Mouse (Mus musculus) embryo, embryonic 10 days (tissue): ENCODE measurements at regions not wholly inside any gene's neighbourhood (a gene's known extent, or its start where the extent isn't known, plus 50 kb on each side); places are given as distances from the start of the nearest gene placed in this dataset.
A peak's percentile ranks its signal among the peaks of the same experiment; 100 is the strongest.

Source experiments
- DNase-seq: peaks from one replicate; pipeline ENCODE4 v3.0.0-alpha.2; 2015; ENCODE audit warnings: low spot score

- DNase-seq, result no peak
These were observed 142.9 kb upstream of the Dpyd start for GRCm38 (mm10) chr3:118418981-118419380.

GRCm38 (mm10) chr3:118421701-118422100 lies 140.2 kb upstream of the Dpyd start:
- no peak for DNase-seq

GRCm38 (mm10) chr3:118425748-118426147 lies 136.2 kb upstream of the Dpyd start:
- peak; percentile 65 for DNase-seq

- peak; percentile 85 for DNase-seq
These were observed 133.4 kb upstream of the Dpyd start for GRCm38 (mm10) chr3:118428523-118428922.

- DNase-seq, result peak; percentile 65
These were observed 131.9 kb upstream of the Dpyd start for GRCm38 (mm10) chr3:118429825-118430630.

GRCm38 (mm10) chr3:118430631-118430906 lies 131.4 kb upstream of the Dpyd start:
- DNase-seq, result no peak

- DNase-seq, result peak; percentile 95
These were observed 130.8 kb upstream of the Dpyd start for GRCm38 (mm10) chr3:118431031-118431723.

- peak; percentile 55 for DNase-seq
These were observed 128.4 kb upstream of the Dpyd start for GRCm38 (mm10) chr3:118433441-118434021.

- DNase-seq, result peak; percentile 24
These were observed 127.6 kb upstream of the Dpyd start for GRCm38 (mm10) chr3:118434311-118434710.

GRCm38 (mm10) chr3:118434847-118435246 lies 127.1 kb upstream of the Dpyd start:
- peak; percentile 12 for DNase-seq

GRCm38 (mm10) chr3:118435248-118435647 lies 126.7 kb upstream of the Dpyd start:
- DNase-seq, result peak; percentile 10

GRCm38 (mm10) chr3:118443742-118444332 lies 118.1 kb upstream of the Dpyd start:
- no peak for DNase-seq

- DNase-seq, result no peak
These were observed 116.6 kb upstream of the Dpyd start for GRCm38 (mm10) chr3:118445360-118445759.

- DNase-seq, result no peak
These were observed 102.3 kb upstream of the Dpyd start for GRCm38 (mm10) chr3:118459636-118460035.

- no peak for DNase-seq
These were observed 96.3 kb upstream of the Dpyd start for GRCm38 (mm10) chr3:118465611-118466010.

- no peak for DNase-seq
These were observed 89.6 kb upstream of the Dpyd start for GRCm38 (mm10) chr3:118472215-118472799.

GRCm38 (mm10) chr3:118478065-118478464 lies 83.9 kb upstream of the Dpyd start:
- DNase-seq, result no peak

GRCm38 (mm10) chr3:118480515-118481248 lies 81.2 kb upstream of the Dpyd start:
- DNase-seq, result no peak

GRCm38 (mm10) chr3:118485966-118486365 lies 76.0 kb upstream of the Dpyd start:
- no peak for DNase-seq

- DNase-seq, result no peak
These were observed 74.5 kb upstream of the Dpyd start for GRCm38 (mm10) chr3:118487408-118487807.

- no peak for DNase-seq
These were observed 70.8 kb upstream of the Dpyd start for GRCm38 (mm10) chr3:118491101-118491500.

GRCm38 (mm10) chr3:118491871-118492270 lies 70.1 kb upstream of the Dpyd start:
- no peak for DNase-seq
